Mouse (Mus musculus) CH12.LX (cell line): ENCODE results near the gene Egln2. TPM values are rescaled to one million over a fixed set of nuclear protein-coding genes. Genes with fewer than 3 reads are reported as not detected.
A peak's percentile ranks its signal among the peaks of the same experiment; 100 is the strongest.

Source experiments
- DNase-seq: peaks from one replicate; pipeline ENCODE4 v3.0.0-alpha.2; 2013; ENCODE audit errors: extremely low read depth
- H3K27ac ChIP-seq: 2 replicates; pipeline ENCODE4 v1.5.1; 2012; ENCODE audit warnings: low read depth, mild to moderate bottlenecking, control low read depth, moderate library complexity; ENCODE audit not compliant: insufficient read depth
- H3K27me3 ChIP-seq: replicated peaks from 2 replicates; pipeline ENCODE3; 2012; ENCODE audit warnings: inconsistent platforms
- H3K36me3 ChIP-seq, 2 experiments: replicated peaks in 1 of 2; 2 replicates each; pipeline versions ENCODE3 to v1.6.1; 2012; ENCODE audit warnings: inconsistent platforms in 1 of 2, low read length in 1 of 2, mild to moderate bottlenecking in 1 of 2, mixed read lengths in 1 of 2, moderate library complexity in 1 of 2; ENCODE audit not compliant: control insufficient read depth in 1 of 2, insufficient read depth in 1 of 2
- H3K4me1 ChIP-seq, 2 experiments: 2 replicates each; pipeline ENCODE4 v1.6.1; 2012; ENCODE audit warnings: inconsistent platforms in 1 of 2, moderate library complexity in 1 of 2; ENCODE audit not compliant: insufficient read depth in 2 of 2, control insufficient read depth in 1 of 2
- H3K4me2 ChIP-seq: 2 replicates; pipeline ENCODE4 v1.6.1; 2012; ENCODE audit warnings: low read depth, mild to moderate bottlenecking, control low read depth; ENCODE audit not compliant: poor library complexity, insufficient read depth, severe bottlenecking
- H3K4me3 ChIP-seq, 3 experiments: fragments of 150-350 bp in 1 of 3; sonication (generic) in 1 of 3; replicated peaks in 1 of 3; 2 replicates each; pipeline versions ENCODE3 to v1.5.1; 2011 to 2012; ENCODE audit warnings: low read depth in 2 of 3, low read length in 2 of 3, mild to moderate bottlenecking in 2 of 3, moderate library complexity in 2 of 3, control low read depth in 1 of 3, improper control_type of control experiment in 1 of 3, inconsistent platforms in 1 of 3, mixed read lengths in 1 of 3; ENCODE audit not compliant: poor library complexity in 1 of 3
- H3K79me2 ChIP-seq: replicated peaks from 2 replicates; pipeline ENCODE4 v1.6.1; 2012; ENCODE audit warnings: mild to moderate bottlenecking, moderate library complexity; ENCODE audit not compliant: control insufficient read depth, poor library complexity, insufficient read depth, severe bottlenecking; ENCODE audit errors: extremely low read depth
- H3K9ac ChIP-seq: 2 replicates; pipeline ENCODE4 v1.6.1; 2012; ENCODE audit warnings: low read depth, mild to moderate bottlenecking, control low read depth, moderate library complexity; ENCODE audit not compliant: insufficient read depth
- H3K9me3 ChIP-seq: replicated peaks from 2 replicates; pipeline ENCODE3; 2012; ENCODE audit warnings: low read length, inconsistent platforms, mixed read lengths
- BHLHE40 ChIP-seq: IDR thresholded peaks from 2 replicates; pipeline ENCODE4 v1.6.1; 2011; ENCODE audit warnings: mild to moderate bottlenecking, low read depth, low read length, improper control_type of control experiment
- CHD1 ChIP-seq: IDR thresholded peaks from 2 replicates; pipeline ENCODE4 v1.6.1; 2012; ENCODE audit warnings: low read depth, low read length, improper control_type of control experiment, inconsistent platforms
- CHD2 ChIP-seq: IDR thresholded peaks from 2 replicates; pipeline ENCODE4 v1.6.1; 2011; ENCODE audit warnings: low read length, improper control_type of control experiment
- ELF1 ChIP-seq: IDR thresholded peaks from 2 replicates; pipeline ENCODE4 v1.6.1; 2014; ENCODE audit warnings: low read depth, mild to moderate bottlenecking, inconsistent platforms, low read length, improper control_type of control experiment
- EP300 ChIP-seq: IDR thresholded peaks from 2 replicates; pipeline ENCODE4 v1.6.1; 2011; ENCODE audit warnings: low read length, improper control_type of control experiment
- ETS1 ChIP-seq: conservative IDR thresholded peaks from 2 replicates; pipeline ENCODE4 v1.6.1; 2012; ENCODE audit warnings: low read depth, mild to moderate bottlenecking, inconsistent platforms, low read length, improper control_type of control experiment, moderate library complexity
- GABPA ChIP-seq: IDR thresholded peaks from 2 replicates; pipeline ENCODE4 v1.6.1; 2012; ENCODE audit warnings: low read depth, low read length, improper control_type of control experiment, inconsistent platforms; ENCODE audit not compliant: insufficient replicate concordance
- JUN ChIP-seq: IDR thresholded peaks from 2 replicates; pipeline ENCODE4 v1.6.1; 2011; ENCODE audit warnings: low read depth, mild to moderate bottlenecking, low read length, improper control_type of control experiment, moderate library complexity; ENCODE audit not compliant: insufficient read depth
- MAFK ChIP-seq: IDR thresholded peaks from 2 replicates; pipeline ENCODE4 v1.6.1; 2011; ENCODE audit warnings: low read length, improper control_type of control experiment; ENCODE audit not compliant: insufficient replicate concordance
- MAX ChIP-seq: IDR thresholded peaks from 2 replicates; pipeline ENCODE4 v1.6.1; 2011; ENCODE audit warnings: low read length, improper control_type of control experiment
- MAZ ChIP-seq: IDR thresholded peaks from 2 replicates; pipeline ENCODE4 v1.6.1; 2012; ENCODE audit warnings: low read depth, mild to moderate bottlenecking, inconsistent platforms, low read length, improper control_type of control experiment, moderate library complexity
- MXI1 ChIP-seq: IDR thresholded peaks from 2 replicates; pipeline ENCODE4 v1.6.1; 2011; ENCODE audit warnings: mild to moderate bottlenecking, low read depth, low read length, improper control_type of control experiment
- MYC ChIP-seq: IDR thresholded peaks from 2 replicates; pipeline ENCODE4 v1.6.1; 2011; ENCODE audit warnings: low read depth, mild to moderate bottlenecking, improper control_type of control experiment, low read length
- NELFE ChIP-seq: IDR thresholded peaks from 2 replicates; pipeline ENCODE4 v1.6.1; 2011; ENCODE audit warnings: low read depth, low read length, improper control_type of control experiment
- NRF1 ChIP-seq: IDR thresholded peaks from 2 replicates; pipeline ENCODE4 v1.6.1; 2014; ENCODE audit warnings: low read depth, mild to moderate bottlenecking, inconsistent platforms, low read length, improper control_type of control experiment, moderate library complexity
- POLR2A ChIP-seq: IDR thresholded peaks from 2 replicates; pipeline ENCODE4 v1.6.1; 2011; ENCODE audit warnings: low read depth, mild to moderate bottlenecking, improper control_type of control experiment, low read length
- POLR2AphosphoS2 ChIP-seq: IDR thresholded peaks from 2 replicates; pipeline ENCODE4 v1.6.1; 2011; ENCODE audit warnings: low read depth, low read length, improper control_type of control experiment
- RAD21 ChIP-seq: IDR thresholded peaks from 2 replicates; pipeline ENCODE4 v1.6.1; 2011; ENCODE audit warnings: low read depth, mild to moderate bottlenecking, low read length, improper control_type of control experiment, moderate library complexity
- TBP ChIP-seq: conservative IDR thresholded peaks from 2 replicates; pipeline ENCODE4 v1.6.1; 2011; ENCODE audit warnings: low read depth, low read length, improper control_type of control experiment
- UBTF ChIP-seq: IDR thresholded peaks from 2 replicates; pipeline ENCODE4 v1.6.1; 2012; ENCODE audit warnings: low read depth, mild to moderate bottlenecking, inconsistent platforms, low read length, improper control_type of control experiment, moderate library complexity
- ZC3H11A ChIP-seq: IDR thresholded peaks from 2 replicates; pipeline ENCODE4 v1.6.1; 2012; ENCODE audit warnings: low read depth, mild to moderate bottlenecking, inconsistent platforms, low read length, improper control_type of control experiment
- ZMIZ1 ChIP-seq: IDR thresholded peaks from 2 replicates; pipeline ENCODE4 v1.6.1; 2012; ENCODE audit warnings: low read depth, mild to moderate bottlenecking, inconsistent platforms, low read length, improper control_type of control experiment
- ZNF384 ChIP-seq: IDR thresholded peaks from 2 replicates; pipeline ENCODE4 v1.6.1; 2012; ENCODE audit warnings: low read depth, low read length, improper control_type of control experiment, inconsistent platforms
- dilution Hi-C: fragments of 300-500 bp; cut with MboI; formaldehyde crosslinking; loops from 2 replicates; pipeline ENCODE4 v1.14.3; 2020; ENCODE audit warnings: low sequenced_read_pairs; ENCODE audit not compliant: extremely low pct_unique_long_range_greater_than_20kb, extremely low pct_ligation_motif_present
- in situ Hi-C: fragments of 300-500 bp; cut with MboI; formaldehyde crosslinking; loops from 3 replicates; pipeline ENCODE4 v1.14.3; 2019; ENCODE audit warnings: low sequenced_read_pairs, low pct_ligation_motif_present, low pct_unique_long_range_greater_than_20kb, mixed read lengths
- polyA plus RNA-seq: library from polyadenylated mRNA; unstranded; fragments of >175 nt; gene quantifications from 2 replicates; pipeline ENCODE4 v1.2.1, GENCODE M21; 2012; ENCODE audit warnings: low read depth; ENCODE audit not compliant: insufficient read length
- total RNA-seq, 2 experiments: library from RNA; depleted of rRNA; stranded (reverse); fragments of 300-350 nt in 1 of 2; fragments of >200 nt in 1 of 2; gene quantifications; 2 replicates each; pipeline ENCODE4 v1.2.3; 2012 to 2014

The Egln2 gene
- total and polyA plus RNA-seq, 3 experiments = 37.9 to 115 (median 103) TPM

DNA sequence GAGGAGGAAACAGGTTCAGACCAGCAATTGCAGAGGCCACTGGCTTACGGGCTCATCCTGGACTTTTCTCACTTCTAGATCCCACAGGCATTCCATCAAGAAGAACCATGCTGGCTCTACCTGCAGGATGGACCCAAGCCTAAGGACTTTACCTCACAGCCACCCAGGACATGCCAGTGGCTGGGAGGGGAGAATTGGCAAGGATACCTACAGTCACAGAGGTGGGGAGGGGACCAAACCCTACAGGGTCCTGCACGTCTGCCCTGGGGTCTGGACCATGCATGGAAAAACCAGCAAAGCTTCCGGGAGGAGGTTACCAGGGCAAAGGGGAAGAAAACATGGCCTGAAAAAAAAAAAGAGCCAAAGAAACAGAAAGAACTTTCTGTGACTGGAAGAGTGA, 4.4 kb upstream of the Egln2 start:
- Histone ChIP-seq H3K9ac (no peak overlapping the region), H3K36me3 (peaks cover 50 to 71% of the 10 kb centered on the region in 2 experiments), H3K4me3 (no peak overlapping the region), H3K27me3 (no peaks in the 10 kb centered on the region), H3K27ac (no peak overlapping the region; the same call in 1 of the 2 replicates), H3K9me3 (no peaks in the 10 kb centered on the region), H3K79me2 (no peaks in the 10 kb centered on the region), H3K4me1 (peaks cover 18 to 82% of the 10 kb centered on the region in 2 experiments), H3K4me2 (no peak overlapping the region)
- in situ Hi-C loops (no loop called here), dilution Hi-C loops (no loop called here)
- TF ChIP-seq ZC3H11A (no peak), NELFE (no peak), GABPA (no peak), RAD21 (no peak), BHLHE40 (no peak), TBP (no peak)
- no peak for DNase-seq

DNA sequence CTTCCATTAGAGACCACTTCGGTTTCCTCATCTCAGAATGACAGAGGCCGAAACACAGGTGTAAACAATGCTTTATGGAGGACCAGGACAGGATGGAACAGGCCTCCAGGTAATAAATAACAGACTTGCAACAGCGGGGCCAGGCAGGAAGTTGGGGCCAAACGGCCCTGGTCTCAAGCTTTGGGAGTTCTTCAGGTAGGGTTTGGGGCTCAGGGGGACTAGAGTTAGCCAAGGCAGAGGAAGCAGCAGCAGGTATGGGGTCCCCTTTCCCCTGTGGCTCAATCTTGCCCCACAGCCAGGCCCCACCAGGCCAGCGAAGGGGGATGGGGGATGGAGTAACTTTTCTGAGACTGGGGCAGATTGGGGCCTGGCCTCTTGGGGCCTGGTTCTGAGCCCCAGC, 1.8 kb upstream of the Egln2 start:
- Histone ChIP-seq H3K9me3 (no peaks in the 10 kb centered on the region), H3K4me2 (peak overlapping the region; percentile 33; the same call in 1 of the 2 replicates), H3K27ac (peak overlapping the region; percentile 99), H3K79me2 (peaks cover 25% of the 10 kb centered on the region), H3K4me3 (peak overlapping the region in 1 of 3 experiments; percentile 50), H3K36me3 (peaks cover 35 to 61% of the 10 kb centered on the region in 2 experiments), H3K4me1 (peaks cover 21 to 60% of the 10 kb centered on the region in 2 experiments), H3K27me3 (no peaks in the 10 kb centered on the region), H3K9ac (peak overlapping the region; percentile 59)
- DNase-seq = no peak
- dilution Hi-C loops (no loop called here), in situ Hi-C loops (no loop called here)
- no peak for TF ChIP-seq ELF1
- no peak for TF ChIP-seq ZNF384
- TF ChIP-seq MAZ = no peak
- no peak for TF ChIP-seq BHLHE40
- no peak for TF ChIP-seq GABPA
- TF ChIP-seq NRF1 = no peak

DNA sequence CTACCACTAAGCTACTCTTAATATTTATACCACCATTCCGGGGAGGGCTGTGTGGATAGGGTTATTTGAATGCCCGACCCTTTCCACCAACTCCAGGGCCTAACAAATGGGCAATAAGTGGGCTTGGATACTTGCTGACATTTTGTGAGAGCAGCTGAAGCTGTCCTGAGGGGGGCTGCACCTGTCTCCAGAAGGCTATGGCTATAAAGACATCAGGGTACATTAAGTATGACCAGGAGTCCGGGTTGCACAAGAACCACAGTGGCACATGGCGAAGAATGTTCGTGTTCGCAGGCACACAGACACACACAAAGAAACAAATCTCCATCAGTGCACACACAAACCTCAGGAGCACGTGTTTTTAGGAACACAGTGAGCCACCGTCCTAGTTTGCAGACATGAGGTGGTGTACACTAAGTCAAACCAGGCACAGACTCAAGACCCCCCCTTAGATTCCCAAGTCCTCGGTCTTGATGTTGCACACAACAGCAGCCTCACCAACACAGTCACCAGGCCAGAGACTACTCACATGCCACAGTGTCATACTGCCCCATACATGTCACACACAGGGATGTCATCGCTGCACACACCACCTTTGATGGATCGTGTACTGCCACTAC, 983 bp upstream of the Egln2 start:
- Histone ChIP-seq H3K9ac (peak overlapping the region; percentile 59), H3K4me1 (peaks cover 23 to 61% of the 10 kb centered on the region in 2 experiments), H3K36me3 (peaks cover 30 to 61% of the 10 kb centered on the region in 2 experiments), H3K79me2 (peaks cover 33% of the 10 kb centered on the region), H3K27me3 (no peaks in the 10 kb centered on the region), H3K27ac (peak overlapping the region; percentile 99), H3K4me3 (peak overlapping the region in 2 of 3 experiments; percentile 9 to 50), H3K4me2 (peak overlapping the region; percentile 33), H3K9me3 (no peaks in the 10 kb centered on the region)
- no peak for DNase-seq
- dilution Hi-C loops (no loop called here), in situ Hi-C loops (no loop called here)
- TF ChIP-seq POLR2A = no peak; the same call in 1 of the 2 replicates
- TF ChIP-seq ZNF384 = no peak
- peak; percentile 73; the same call in 1 of the 2 replicates for TF ChIP-seq CHD1
- TF ChIP-seq ZMIZ1 = peak; percentile 47; the same call in 1 of the 2 replicates
- peak; percentile 70 for TF ChIP-seq MXI1
- no peak for TF ChIP-seq JUN
- 0 out of 2 replicates have a peak, but pooled peaks have one; percentile 25 for TF ChIP-seq POLR2AphosphoS2
- no peak for TF ChIP-seq RAD21
- TF ChIP-seq ETS1 = 0 out of 2 replicates have a peak, but pooled peaks have one; percentile 7
- peak; percentile 19; the same call in 1 of the 2 replicates for TF ChIP-seq EP300
- TF ChIP-seq UBTF = no peak
- TF ChIP-seq MAFK = no peak
- 0 out of 2 replicates have a peak, but pooled peaks have one; percentile 26 for TF ChIP-seq NELFE
- TF ChIP-seq MYC = peak; percentile 85
- peak; percentile 63 for TF ChIP-seq BHLHE40
- no peak for TF ChIP-seq TBP
- TF ChIP-seq CHD2 = 0 out of 2 replicates have a peak, but pooled peaks have one; percentile 7
- peak; percentile 91 for TF ChIP-seq MAX
